Mouse (Mus musculus): ENCODE data around the gene Shf.

Shf gene

DNA sequence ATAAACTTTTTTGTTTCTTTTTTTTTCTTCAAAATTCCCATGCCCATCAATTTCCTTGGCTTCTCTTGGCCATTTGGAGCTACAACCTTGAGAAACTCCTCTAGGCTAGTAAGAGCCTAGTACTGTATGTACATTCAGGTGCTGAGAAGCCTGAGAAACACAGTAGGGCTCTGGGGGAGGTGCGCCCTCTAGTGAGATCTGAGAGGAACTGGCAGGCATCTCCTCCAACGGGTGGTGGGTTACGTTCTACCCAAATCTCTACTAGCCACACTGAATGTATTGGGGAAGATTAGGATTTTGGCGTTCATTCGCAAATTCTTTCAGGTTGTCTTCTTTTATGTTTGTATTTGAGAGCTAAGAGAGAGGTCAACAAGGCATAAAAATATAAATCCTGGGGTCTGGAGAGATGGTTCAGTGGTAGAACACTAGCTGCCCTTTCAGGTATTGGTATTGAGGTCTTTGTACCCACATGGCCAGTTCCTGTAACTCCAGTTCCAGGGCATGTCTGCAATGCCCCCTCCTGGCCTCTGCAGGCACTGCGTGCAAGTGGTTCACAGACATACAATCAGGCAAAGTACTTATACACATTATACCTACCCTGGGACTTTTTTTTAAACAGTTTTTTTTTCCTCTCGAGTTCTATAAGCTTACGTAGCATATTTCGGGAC is 66.3 kb downstream of the Shf start:
- DNase-seq (ENCODE audit: low spot score in 2 of 2) = peak; percentile 27 to 48

DNA sequence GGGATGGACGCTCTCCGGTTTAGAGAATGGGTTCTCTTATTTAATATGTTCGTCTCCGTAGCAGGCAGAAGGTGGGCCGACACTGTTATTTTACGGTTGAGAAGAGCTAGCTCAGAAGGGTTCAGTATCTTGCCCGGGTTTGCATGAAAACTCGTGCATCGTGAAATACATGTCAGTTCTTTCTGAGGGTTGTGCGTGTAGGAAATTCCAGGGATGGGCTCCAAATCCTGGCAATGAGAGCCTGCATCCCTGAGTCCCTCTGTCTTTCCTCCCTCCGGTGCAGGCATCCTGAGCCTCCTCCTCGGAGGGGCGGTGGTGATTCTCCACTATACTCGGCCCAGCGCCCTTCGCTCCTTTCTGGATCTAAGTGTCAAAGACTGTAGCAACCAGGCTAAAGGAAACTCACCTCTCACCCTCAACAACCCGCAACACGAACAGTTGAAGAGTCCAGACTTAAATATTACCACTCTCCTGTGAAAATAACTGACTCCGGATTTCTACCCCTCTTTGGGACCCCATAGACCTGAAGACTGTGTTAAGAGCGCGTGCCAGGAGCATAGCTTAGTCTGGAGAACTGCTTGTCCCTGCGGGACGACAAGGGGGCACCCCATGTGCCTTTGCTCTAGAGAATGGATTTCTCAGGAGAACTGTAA is 66.9 kb downstream of the Shf start:
- no peak for DNase-seq (ENCODE audit: low spot score in 2 of 2)

DNA sequence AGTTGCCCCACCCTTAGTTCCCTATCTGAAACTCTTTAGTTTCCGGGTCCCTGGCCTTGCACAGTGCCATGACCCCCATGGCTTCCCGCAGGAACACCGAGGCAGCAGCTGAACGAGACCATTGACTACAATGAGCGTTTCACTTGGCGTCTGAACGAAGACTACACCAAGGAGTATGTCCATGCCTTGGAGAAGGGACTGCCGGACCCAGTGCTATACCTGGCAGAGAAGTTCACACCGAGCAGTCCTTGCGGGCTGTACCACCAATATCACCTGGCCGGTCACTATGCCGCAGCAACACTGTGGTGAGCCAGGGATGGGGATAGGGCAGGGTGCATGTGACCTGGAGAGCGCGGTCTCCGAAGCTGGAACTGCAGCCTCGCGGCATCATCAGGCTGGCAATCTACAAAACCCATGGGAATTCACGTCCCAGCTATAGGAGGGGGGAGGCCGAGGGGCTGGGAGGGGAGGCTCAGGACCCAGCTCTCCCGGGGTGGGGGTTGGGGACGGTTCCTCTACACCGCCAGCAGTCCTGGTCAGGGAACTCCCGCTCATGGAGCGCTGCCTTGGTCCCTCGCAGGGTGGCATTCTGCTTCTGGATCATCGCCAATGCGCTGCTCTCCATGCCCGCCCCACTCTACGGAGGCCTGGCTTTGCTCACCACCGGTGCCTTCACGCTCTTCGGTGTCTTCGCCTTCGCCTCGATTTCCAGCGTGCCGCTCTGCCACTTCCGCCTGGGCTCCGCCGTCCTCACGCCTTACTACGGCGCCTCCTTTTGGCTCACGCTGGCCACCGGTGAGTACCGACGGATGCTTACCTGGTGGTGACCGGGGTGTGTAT is 67.7 kb downstream of the Shf start:
- DNase-seq (ENCODE audit: low spot score in 2 of 2) = no peak

DNA sequence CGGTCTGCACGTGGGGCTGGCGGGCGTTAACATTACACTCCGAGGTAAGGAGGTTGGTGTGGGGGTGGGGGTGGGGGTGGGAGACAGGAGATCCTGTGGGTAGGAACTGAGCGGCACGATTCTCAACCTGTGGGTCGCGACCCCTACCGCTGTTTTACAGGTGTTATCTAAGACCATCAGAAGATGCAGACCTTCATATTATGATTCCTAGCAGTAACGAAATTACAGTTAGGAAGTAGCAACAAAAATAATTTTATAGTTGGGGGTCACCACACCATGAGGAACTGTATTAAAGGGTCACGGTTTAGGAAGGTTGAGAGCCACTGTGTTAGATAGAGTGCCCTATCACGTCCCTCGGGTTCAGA is 68.3 kb downstream of the Shf start:
- DNase-seq (ENCODE audit: low spot score in 2 of 2) = no peak

DNA sequence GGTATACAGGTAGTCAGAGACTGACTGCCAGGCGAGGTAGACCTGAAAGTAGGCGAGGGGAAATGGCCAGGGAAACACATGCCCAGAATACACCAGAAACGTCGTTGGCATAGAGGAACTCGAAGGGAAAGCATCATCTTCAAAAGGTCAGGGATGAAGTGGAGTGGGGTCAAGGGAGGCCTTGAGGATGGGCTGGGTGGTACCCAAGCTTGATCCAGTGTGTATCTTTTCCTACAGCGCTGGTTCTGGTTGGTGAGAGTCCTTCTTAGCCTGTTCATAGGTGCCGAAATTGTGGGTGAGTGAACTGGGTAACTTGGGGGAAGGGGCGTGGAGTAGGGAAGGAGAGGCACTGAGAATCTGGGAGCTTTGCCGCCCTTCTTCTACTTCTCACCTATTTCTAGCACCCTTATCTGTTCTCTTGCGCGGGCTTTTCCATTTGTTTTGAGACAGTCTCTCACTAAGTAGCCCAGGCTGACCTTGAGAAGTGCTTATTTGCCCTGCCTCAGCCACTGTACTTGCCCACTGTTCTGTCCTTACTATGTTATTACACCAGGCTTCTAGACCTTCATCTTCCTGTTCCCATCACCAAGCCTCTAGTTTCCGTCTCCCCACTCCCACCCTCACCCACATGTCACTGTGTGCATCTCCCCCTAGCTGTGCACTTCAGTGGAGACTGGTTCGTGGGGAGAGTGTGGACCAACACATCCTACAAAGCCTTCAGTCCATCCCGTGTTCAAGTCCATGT is 68.9 kb downstream of the Shf start:
- no peak for DNase-seq (ENCODE audit: low spot score in 2 of 2)

Data from spleen, postnatal 14 days (tissue).